Mouse (Mus musculus) cerebellum, postnatal 14 days (tissue): Measurements from ENCODE around the gene Tmem94.

Experiments
- DNase-seq, 2 experiments: peaks; one replicate each; pipeline ENCODE4 v3.0.0; 2021; ENCODE audit warnings: mixed read lengths in 2 of 2

Gene Tmem94

GRCm38 (mm10) chr11:115832064-115832463 lies 66.8 kb downstream of the Tmem94 start:
- no peak for DNase-seq

- DNase-seq = no peak
These were observed 67.3 kb downstream of the Tmem94 start for GRCm38 (mm10) chr11:115832523-115832922.

GRCm38 (mm10) chr11:115833021-115833513 lies 67.8 kb downstream of the Tmem94 start:
- no peak for DNase-seq

- DNase-seq = no peak
These were observed 68.8 kb downstream of the Tmem94 start for GRCm38 (mm10) chr11:115834033-115834432.

- DNase-seq = no peak
These were observed 71.6 kb downstream of the Tmem94 start for GRCm38 (mm10) chr11:115836656-115837395.

GRCm38 (mm10) chr11:115837606-115838345 lies 72.5 kb downstream of the Tmem94 start:
- no peak for DNase-seq

GRCm38 (mm10) chr11:115838895-115839311 lies 73.7 kb downstream of the Tmem94 start:
- DNase-seq = no peak

GRCm38 (mm10) chr11:115839732-115840131 lies 74.5 kb downstream of the Tmem94 start:
- no peak for DNase-seq

- no peak for DNase-seq
These were observed 75.8 kb downstream of the Tmem94 start for GRCm38 (mm10) chr11:115841044-115841443.

- no peak for DNase-seq
These were observed 76.8 kb downstream of the Tmem94 start for GRCm38 (mm10) chr11:115841961-115842550.

- no peak for DNase-seq
These were observed 78.1 kb downstream of the Tmem94 start for GRCm38 (mm10) chr11:115843141-115843890.

- DNase-seq = no peak
These were observed 78.6 kb downstream of the Tmem94 start for GRCm38 (mm10) chr11:115843891-115844239.

- DNase-seq = no peak
These were observed 79.0 kb downstream of the Tmem94 start for GRCm38 (mm10) chr11:115844240-115844639.

- no peak for DNase-seq
These were observed 80.6 kb downstream of the Tmem94 start for GRCm38 (mm10) chr11:115845819-115846218.
